Mouse (Mus musculus): ENCODE measurements at regions not wholly inside any gene's neighbourhood (a gene's known extent, or its start where the extent isn't known, plus 50 kb on each side); places are given as distances from the start of the nearest gene placed in this dataset.

- H3K9me3 ChIP-seq (replicated peaks; ENCODE audit: low read length) = no peaks in the 10 kb centered on the region
- no peak for ATAC-seq (replicated peaks; ENCODE audit: low FRiP score, low read depth)
- no peak overlapping the region for H3K9ac ChIP-seq (ENCODE audit: low read depth, low read length)
- H3K36me3 ChIP-seq (ENCODE audit: insufficient read depth, low read length) = no peaks in the 10 kb centered on the region
- 56% methylated on average over 6 of the region's 6 CpGs for WGBS
- no peak overlapping the region for H3K27ac ChIP-seq
- TF ChIP-seq CTCF (IDR thresholded peaks at IDR 0.05; ENCODE audit: low read depth) = no peak
- no peaks in the 10 kb centered on the region for H3K27me3 ChIP-seq (ENCODE audit: insufficient read depth, low read length)
- peak; percentile 42 for DNase-seq (ENCODE audit: low spot score)
- no peak overlapping the region for H3K4me3 ChIP-seq (replicated peaks; ENCODE audit: low read depth, low read length)
- H3K4me2 ChIP-seq (ENCODE audit: low read length) = no peak overlapping the region
- H3K4me1 ChIP-seq (replicated peaks; ENCODE audit: insufficient read depth, low read length) = no peaks in the 10 kb centered on the region
Observed at GRCm38 (mm10) chr7:71837845-71838244, 468.6 kb downstream of the Mctp2 start.

GRCm38 (mm10) chr7:71831790-71832525 is 474.4 kb downstream of the Mctp2 start:
- no peak for TF ChIP-seq CTCF (IDR thresholded peaks at IDR 0.05; ENCODE audit: low read depth)
- no peak overlapping the region for H3K9ac ChIP-seq (ENCODE audit: low read depth, low read length)
- no peaks in the 10 kb centered on the region for H3K9me3 ChIP-seq (replicated peaks; ENCODE audit: low read length)
- no peak overlapping the region for H3K4me3 ChIP-seq (replicated peaks; ENCODE audit: low read depth, low read length)
- H3K27ac ChIP-seq = no peak overlapping the region
- no peaks in the 10 kb centered on the region for H3K27me3 ChIP-seq (ENCODE audit: insufficient read depth, low read length)
- no peak for DNase-seq (ENCODE audit: low spot score)
- no peak overlapping the region for H3K4me2 ChIP-seq (ENCODE audit: low read length)
- no peaks in the 10 kb centered on the region for H3K4me1 ChIP-seq (replicated peaks; ENCODE audit: insufficient read depth, low read length)
- 71% methylated on average over 3 of the region's 3 CpGs for WGBS
- ATAC-seq (replicated peaks; ENCODE audit: low FRiP score, low read depth) = no peak
- no peaks in the 10 kb centered on the region for H3K36me3 ChIP-seq (ENCODE audit: insufficient read depth, low read length)

- no peak overlapping the region for H3K4me2 ChIP-seq (ENCODE audit: low read length)
- no peak overlapping the region for H3K4me3 ChIP-seq (replicated peaks; ENCODE audit: low read depth, low read length)
- DNase-seq (ENCODE audit: low spot score) (peak; percentile 62), ATAC-seq (replicated peaks; ENCODE audit: low FRiP score, low read depth) (no peak)
- no peaks in the 10 kb centered on the region for H3K4me1 ChIP-seq (replicated peaks; ENCODE audit: insufficient read depth, low read length)
- H3K9me3 ChIP-seq (replicated peaks; ENCODE audit: low read length) = no peaks in the 10 kb centered on the region
- H3K36me3 ChIP-seq (ENCODE audit: insufficient read depth, low read length) = no peaks in the 10 kb centered on the region
- H3K27me3 ChIP-seq (ENCODE audit: insufficient read depth, low read length) = no peaks in the 10 kb centered on the region
- WGBS = 31% methylated on average over 6 of the region's 6 CpGs
- H3K27ac ChIP-seq = no peak overlapping the region
- H3K9ac ChIP-seq (ENCODE audit: low read depth, low read length) = no peak overlapping the region
- no peak for TF ChIP-seq CTCF (IDR thresholded peaks at IDR 0.05; ENCODE audit: low read depth)
Observed at GRCm38 (mm10) chr7:71829567-71829966, 476.8 kb downstream of the Mctp2 start.

DNA sequence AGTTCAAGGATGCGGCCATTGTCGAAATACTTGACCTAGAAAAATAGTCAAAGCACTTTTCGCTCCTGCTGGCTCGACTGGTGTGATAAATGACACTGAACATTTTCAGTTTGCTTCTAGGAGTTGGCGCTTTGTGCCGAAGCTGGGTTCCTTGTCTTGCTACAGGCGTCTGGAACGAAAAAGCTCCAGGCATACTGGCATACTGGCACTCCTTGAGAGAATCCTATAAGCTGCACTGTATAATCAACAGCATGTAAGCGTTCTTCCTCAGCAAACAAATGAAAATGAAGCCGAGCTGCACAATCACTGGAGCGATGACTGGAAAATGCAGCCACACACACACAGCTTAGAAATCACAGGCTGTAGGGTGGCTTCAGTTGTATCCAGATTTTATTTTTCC is 464.9 kb upstream of the Gm10295 start:
- no peak for DNase-seq (ENCODE audit: low spot score)
- no peak overlapping the region for H3K4me2 ChIP-seq (ENCODE audit: low read length)
- H3K36me3 ChIP-seq (ENCODE audit: insufficient read depth, low read length) = no peaks in the 10 kb centered on the region
- H3K27me3 ChIP-seq (ENCODE audit: insufficient read depth, low read length) = no peaks in the 10 kb centered on the region
- no peak overlapping the region for H3K9ac ChIP-seq (ENCODE audit: low read depth, low read length)
- H3K27ac ChIP-seq = no peak overlapping the region
- H3K4me1 ChIP-seq (replicated peaks; ENCODE audit: insufficient read depth, low read length) = no peaks in the 10 kb centered on the region
- no peak overlapping the region for H3K4me3 ChIP-seq (replicated peaks; ENCODE audit: low read depth, low read length)
- ATAC-seq (replicated peaks; ENCODE audit: low FRiP score, low read depth) = no peak
- H3K9me3 ChIP-seq (replicated peaks; ENCODE audit: low read length) = no peaks in the 10 kb centered on the region
- TF ChIP-seq CTCF (IDR thresholded peaks at IDR 0.05; ENCODE audit: low read depth) = no peak
- WGBS = 60% methylated on average over 11 of the region's 11 CpGs

- Histone ChIP-seq H3K9ac (ENCODE audit: low read depth, low read length) (no peak overlapping the region), H3K4me3 (replicated peaks; ENCODE audit: low read depth, low read length) (no peak overlapping the region), H3K4me2 (ENCODE audit: low read length) (no peak overlapping the region), H3K36me3 (ENCODE audit: insufficient read depth, low read length) (no peaks in the 10 kb centered on the region), H3K27ac (no peak overlapping the region), H3K9me3 (replicated peaks; ENCODE audit: low read length) (no peaks in the 10 kb centered on the region), H3K4me1 (replicated peaks; ENCODE audit: insufficient read depth, low read length) (no peaks in the 10 kb centered on the region), H3K27me3 (ENCODE audit: insufficient read depth, low read length) (no peaks in the 10 kb centered on the region)
- 20% methylated on average over 7 of the region's 7 CpGs for WGBS
- TF ChIP-seq CTCF (IDR thresholded peaks at IDR 0.05; ENCODE audit: low read depth) = no peak
- DNase-seq (ENCODE audit: low spot score) (peak; percentile 4), ATAC-seq (replicated peaks; ENCODE audit: low FRiP score, low read depth) (no peak)
Observed at GRCm38 (mm10) chr7:71794201-71794600, 442.9 kb upstream of the Gm10295 start.

DNA sequence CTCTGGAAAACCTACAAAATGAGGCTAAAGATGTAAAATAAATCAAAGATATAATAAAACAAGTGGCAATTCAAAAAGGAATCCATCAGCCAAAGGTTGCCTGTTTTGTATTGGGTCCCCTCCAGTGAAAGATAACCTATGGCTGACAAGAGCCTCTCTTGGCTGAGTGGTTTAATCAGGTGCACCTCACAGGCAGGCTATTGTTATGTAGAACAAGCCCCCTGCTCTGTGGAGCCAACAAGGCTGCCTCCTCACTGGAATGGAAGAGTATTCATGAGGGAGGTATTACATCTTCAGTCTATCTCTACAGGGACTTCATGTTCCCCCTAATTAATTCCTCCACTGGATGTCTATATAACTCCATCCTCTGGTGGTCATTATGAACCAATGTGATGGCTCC is 437.1 kb upstream of the Gm10295 start:
- Histone ChIP-seq H3K4me2 (ENCODE audit: low read length) (no peak overlapping the region), H3K9me3 (replicated peaks; ENCODE audit: low read length) (no peaks in the 10 kb centered on the region), H3K4me3 (replicated peaks; ENCODE audit: low read depth, low read length) (no peak overlapping the region), H3K27me3 (ENCODE audit: insufficient read depth, low read length) (no peaks in the 10 kb centered on the region), H3K4me1 (replicated peaks; ENCODE audit: insufficient read depth, low read length) (no peaks in the 10 kb centered on the region), H3K36me3 (ENCODE audit: insufficient read depth, low read length) (no peaks in the 10 kb centered on the region), H3K9ac (ENCODE audit: low read depth, low read length) (no peak overlapping the region), H3K27ac (no peak overlapping the region)
- TF ChIP-seq CTCF (IDR thresholded peaks at IDR 0.05; ENCODE audit: low read depth) = no peak
- no peak for ATAC-seq (replicated peaks; ENCODE audit: low FRiP score, low read depth)
- no peak for DNase-seq (ENCODE audit: low spot score)

- no peak overlapping the region for H3K4me2 ChIP-seq (ENCODE audit: low read length)
- no peak overlapping the region for H3K27ac ChIP-seq
- no peaks in the 10 kb centered on the region for H3K36me3 ChIP-seq (ENCODE audit: insufficient read depth, low read length)
- no peaks in the 10 kb centered on the region for H3K4me1 ChIP-seq (replicated peaks; ENCODE audit: insufficient read depth, low read length)
- no peaks in the 10 kb centered on the region for H3K9me3 ChIP-seq (replicated peaks; ENCODE audit: low read length)
- WGBS = 65% methylated on average over 4 of the region's 4 CpGs
- H3K27me3 ChIP-seq (ENCODE audit: insufficient read depth, low read length) = no peaks in the 10 kb centered on the region
- H3K9ac ChIP-seq (ENCODE audit: low read depth, low read length) = no peak overlapping the region
- H3K4me3 ChIP-seq (replicated peaks; ENCODE audit: low read depth, low read length) = no peak overlapping the region
- ATAC-seq (replicated peaks; ENCODE audit: low FRiP score, low read depth) (no peak), DNase-seq (ENCODE audit: low spot score) (peak; percentile 60)
- no peak for TF ChIP-seq CTCF (IDR thresholded peaks at IDR 0.05; ENCODE audit: low read depth)
Observed at GRCm38 (mm10) chr7:71782496-71782895, 431.2 kb upstream of the Gm10295 start.

Measured in kidney, postnatal 0 days (tissue).